Mouse (Mus musculus) gastrocnemius, postnatal 4 days (tissue): ENCODE measurements around the gene Mapt. TPM values are rescaled to one million over a fixed set of nuclear protein-coding genes. Genes with fewer than 3 reads are reported as not detected.
A peak's percentile ranks its signal among the peaks of the same experiment; 100 is the strongest.

Experiments used
- DNase-seq, 2 experiments: peaks; one replicate each; pipeline ENCODE4 v3.0.0; 2021 to 2022; ENCODE audit warnings: low spot score in 2 of 2, mixed read lengths in 2 of 2
- total RNA-seq, 2 experiments: library from RNA; stranded (reverse); gene quantifications; 2 replicates each; pipeline ENCODE4 v1.2.3; 2021

Gene Mapt
- total RNA-seq, 2 experiments from 2014 or later = 24.6 to 26.4 TPM

GRCm38 (mm10) chr11:104309377-104310225 is 78.4 kb downstream of the Mapt start:
- no peak for DNase-seq

GRCm38 (mm10) chr11:104310226-104310887 is 79.2 kb downstream of the Mapt start:
- no peak for DNase-seq

GRCm38 (mm10) chr11:104311643-104312042 is 80.5 kb downstream of the Mapt start:
- no peak for DNase-seq

GRCm38 (mm10) chr11:104315703-104316102 is 84.5 kb downstream of the Mapt start:
- DNase-seq = peak in 1 of 2 experiments; percentile 53

GRCm38 (mm10) chr11:104316685-104317400 is 85.7 kb downstream of the Mapt start:
- no peak for DNase-seq

GRCm38 (mm10) chr11:104317631-104318030 is 86.4 kb downstream of the Mapt start:
- no peak for DNase-seq

- DNase-seq = no peak
Measured at GRCm38 (mm10) chr11:104318940-104319781, 88.0 kb downstream of the Mapt start.

- no peak for DNase-seq
Measured at GRCm38 (mm10) chr11:104320511-104320910, 89.3 kb downstream of the Mapt start.

- DNase-seq = no peak
Measured at GRCm38 (mm10) chr11:104322142-104322541, 91.0 kb downstream of the Mapt start.

- no peak for DNase-seq
Measured at GRCm38 (mm10) chr11:104327462-104327861, 96.3 kb downstream of the Mapt start.

- DNase-seq = no peak
Measured at GRCm38 (mm10) chr11:104327946-104328345, 96.8 kb downstream of the Mapt start.

- no peak for DNase-seq
Measured at GRCm38 (mm10) chr11:104329185-104329926, 98.2 kb downstream of the Mapt start.

- no peak for DNase-seq
Measured at GRCm38 (mm10) chr11:104330151-104330550, 99.0 kb downstream of the Mapt start.

- no peak for DNase-seq
Measured at GRCm38 (mm10) chr11:104331208-104331607, 100.0 kb downstream of the Mapt start.

- DNase-seq = no peak
Measured at GRCm38 (mm10) chr11:104332105-104332504, 100.9 kb downstream of the Mapt start.

- DNase-seq = no peak
Measured at GRCm38 (mm10) chr11:104334115-104334514, 102.9 kb downstream of the Mapt start.

- DNase-seq = no peak
Measured at GRCm38 (mm10) chr11:104334946-104335345, 103.8 kb downstream of the Mapt start.

- no peak for DNase-seq
Measured at GRCm38 (mm10) chr11:104346931-104347330, 115.7 kb downstream of the Mapt start.

GRCm38 (mm10) chr11:104361790-104362189 is 130.6 kb downstream of the Mapt start:
- DNase-seq = no peak

- DNase-seq = no peak
Measured at GRCm38 (mm10) chr11:104362704-104363103, 131.5 kb downstream of the Mapt start.
